Comparison of ENCODE assay signal across 10 mouse cellular contexts in genomic region chr3:65363438-65363837, GRCm38 (mm10). TPM values are rescaled to one million over a fixed set of nuclear protein-coding genes. Genes with fewer than 3 reads are reported as not detected.
DNase-seq lines count a peak whose midpoint lies in the region; ATAC-seq lines count a peak whose summit lies in the region.
"Had no signal": no experiment of that assay in that cellular context is flagged by ENCODE, and none has a peak within 500 bp of the region (broad histone marks: within the 10 kb centered on the region; RNA-seq: fewer than 3 reads in every experiment).

No protein-coding gene starts in this region.

- no peak overlapping the region for H3K27ac ChIP-seq in lung, embryonic 16.5 days (ENCODE audit: low read length)
- H3K27ac ChIP-seq: limb, embryonic 12.5 days had no signal

- ATAC-seq in lung, embryonic 16.5 days (ENCODE audit: low read depth): 0 out of 2 replicates have a peak, but pooled peaks have one; percentile 26

- H3K4me1 ChIP-seq in lung, embryonic 16.5 days (replicated peaks; ENCODE audit: control insufficient read depth, insufficient read depth, low read length): no peaks in the 10 kb centered on the region; the same call in 1 of the 2 replicates

- no peaks in the 10 kb centered on the region for H3K27me3 ChIP-seq in lung, embryonic 16.5 days (ENCODE audit: control insufficient read depth, insufficient read depth, low read depth, low read length)
- H3K27me3 ChIP-seq: limb, embryonic 12.5 days had no signal

- no peaks in the 10 kb centered on the region for H3K9me3 ChIP-seq in lung, embryonic 16.5 days (ENCODE audit: control insufficient read depth, low read length)
- H3K9me3 ChIP-seq: limb, embryonic 12.5 days had no signal

- peak; percentile 36 for DNase-seq in adrenal gland, adult 2 months
- DNase-seq in adrenal gland, adult 18-20 months (ENCODE audit: low spot score in 2 of 2): no peak
- DNase-seq in layer of hippocampus, adult 9-11 months: peak; percentile 37
- no peak for DNase-seq in layer of hippocampus, postnatal 14 days (ENCODE audit: low spot score in 2 of 2)
- peak; percentile 65 for DNase-seq in gastrocnemius, postnatal 10 days
- DNase-seq in frontal cortex, postnatal 36 days (ENCODE audit: low spot score in 2 of 2): no peak
- DNase-seq in B cell, adult 2 months: no peak

- peaks cover 3% of the 10 kb centered on the region for H3K36me3 ChIP-seq in lung, embryonic 16.5 days (ENCODE audit: control insufficient read depth, insufficient read depth, low read length)

- WGBS in lung, embryonic 16.5 days: 80% methylated on average over 1 of the region's 1 CpGs

- no peak overlapping the region for H3K4me3 ChIP-seq in lung, embryonic 16.5 days (ENCODE audit: low read length)
- H3K4me3 ChIP-seq: limb, embryonic 12.5 days; myocyte had no signal

- H3K4me2 ChIP-seq in lung, embryonic 16.5 days (ENCODE audit: low read depth, low read length): no peak overlapping the region
- H3K4me2 ChIP-seq: limb, embryonic 12.5 days had no signal

- H3K9ac ChIP-seq in lung, embryonic 16.5 days (ENCODE audit: low read length): no peak overlapping the region
- H3K9ac ChIP-seq: limb, embryonic 12.5 days had no signal

RNA-seq across cellular contexts. Expression of gene Ssr3, which starts 29.0 kb away (rescaled TPM):
- total RNA-seq in adrenal gland, adult 2 months (2021): 100 to 1,000 TPM; 169 to 179 TPM
- 30.4 and 38.5 TPM in 2 replicates for polyA plus RNA-seq in adrenal gland, adult 2 months (2012; rRNA removed)
- 100 to 1,000 TPM; 155 to 195 TPM for total RNA-seq in adrenal gland, adult 18-20 months (2021)
- total RNA-seq in layer of hippocampus, postnatal 14 days (2021): 100 to 1,000 TPM; 112 to 115 TPM
- total RNA-seq in gastrocnemius, postnatal 10 days (2021): 100 to 1,000 TPM; 194 to 210 TPM
- 301 and 311 TPM in 2 replicates for polyA plus RNA-seq in lung, embryonic 16.5 days (2015; fragmentation: Nextera tagmentation; extraction: Ambion mirVana)

Comparison
In these comparisons a context has a peak if more than half of its experiments do, and no peak if none do; other contexts are left out.
1. DNase-seq: peak in adrenal gland, adult 2 months (single experiment), layer of hippocampus, adult 9-11 months (single experiment) and gastrocnemius, postnatal 10 days (single experiment); none in adrenal gland, adult 18-20 months (0 of 2), layer of hippocampus, postnatal 14 days (0 of 2), frontal cortex, postnatal 36 days (0 of 2) and B cell, adult 2 months (0 of 2).